Comparison of ENCODE assay signal across 21 mouse cellular contexts in the genomic region with DNA sequence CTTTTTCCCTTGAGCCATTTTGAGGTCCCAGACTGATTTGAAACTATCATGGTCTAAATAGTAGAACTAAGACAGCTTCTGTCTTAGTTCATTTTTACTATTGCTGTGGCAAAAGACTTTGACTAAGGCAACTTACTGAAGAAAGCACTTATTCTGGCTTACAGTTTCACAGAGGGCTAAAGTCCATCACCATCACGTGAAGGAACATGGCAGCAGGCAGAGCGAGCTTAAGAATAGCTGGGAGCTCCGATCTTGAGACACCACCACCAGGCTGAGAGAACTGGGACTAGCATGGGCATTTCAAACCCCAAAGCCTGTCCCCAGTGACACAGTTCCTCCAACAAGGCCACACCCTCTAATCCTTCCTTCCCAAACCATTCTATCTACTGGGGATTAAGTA. TPM values are rescaled to one million over a fixed set of nuclear protein-coding genes. Genes with fewer than 3 reads are reported as not detected.
DNase-seq lines count a peak whose midpoint lies in the region; ATAC-seq and TF ChIP-seq lines count a peak whose summit lies in the region.
"Had no signal": no experiment of that assay in that cellular context is flagged by ENCODE, and none has a peak within 500 bp of the region (broad histone marks: within the 10 kb centered on the region; RNA-seq: fewer than 3 reads in every experiment).

No protein-coding gene starts in this region.

- 66% methylated on average over 3 of the region's 3 CpGs for WGBS in kidney, adult 2 months
- 92% methylated on average over 3 of the region's 3 CpGs for WGBS in kidney, embryonic 16.5 days

- no peaks in the 10 kb centered on the region for H3K27me3 ChIP-seq in kidney, adult 2 months (replicated peaks; ENCODE audit: control insufficient read depth, insufficient read depth, low read length)
- no peaks in the 10 kb centered on the region for H3K27me3 ChIP-seq in kidney, embryonic 16.5 days (ENCODE audit: insufficient read depth, low read length)
- H3K27me3 ChIP-seq: embryonic facial prominence, embryonic 13.5 days; forebrain, embryonic 12.5 days; hindbrain, embryonic 12.5 days had no signal

- peaks cover 10% of the 10 kb centered on the region; the same call in 1 of the 2 replicates for H3K4me1 ChIP-seq in kidney, adult 2 months (ENCODE audit: control insufficient read depth, insufficient read depth, low read length)
- H3K4me1 ChIP-seq in kidney, embryonic 16.5 days (ENCODE audit: insufficient read depth, low read length) = peaks cover 17% of the 10 kb centered on the region
- H3K4me1 ChIP-seq in bone marrow macrophage, adult 2 months (ENCODE audit: control insufficient read depth, insufficient read depth, low read length) = peaks cover 43% of the 10 kb centered on the region

- no peak overlapping the region for H3K9ac ChIP-seq in kidney, embryonic 16.5 days (replicated peaks; ENCODE audit: low read length)
- H3K9ac ChIP-seq: embryonic facial prominence, embryonic 13.5 days; forebrain, embryonic 12.5 days; forebrain, postnatal 0 days; hindbrain, embryonic 12.5 days had no signal

- no peak overlapping the region for H3K4me3 ChIP-seq in kidney, adult 2 months (ENCODE audit: insufficient read depth, low read depth, low read length)
- H3K4me3 ChIP-seq in kidney, embryonic 16.5 days (ENCODE audit: low read length) = no peak overlapping the region
- no peak overlapping the region for H3K4me3 ChIP-seq in bone marrow macrophage, adult 2 months (ENCODE audit: insufficient read depth, low read length)
- H3K4me3 ChIP-seq: embryonic facial prominence, embryonic 13.5 days; forebrain, embryonic 12.5 days; gastrocnemius, adult 2 months; heart, embryonic 10.5 days; hindbrain, embryonic 12.5 days had no signal

- H3K36me3 ChIP-seq in kidney, adult 2 months (ENCODE audit: control insufficient read depth, insufficient read depth, low read length) = no peaks in the 10 kb centered on the region
- H3K36me3 ChIP-seq in kidney, embryonic 16.5 days (ENCODE audit: insufficient read depth, low read length) = peaks cover 11% of the 10 kb centered on the region; the same call in 1 of the 2 replicates

- 0 out of 2 replicates have a peak overlapping the region, but pooled peaks have one; percentile 47 for H3K27ac ChIP-seq in kidney, adult 2 months (ENCODE audit: insufficient read depth, low read depth, low read length)
- H3K27ac ChIP-seq in kidney, embryonic 16.5 days (ENCODE audit: low read length) = no peak overlapping the region
- H3K27ac ChIP-seq in bone marrow macrophage, adult 2 months (ENCODE audit: insufficient read depth, low read depth, low read length) = peak overlapping the region; percentile 19; the same call in 1 of the 2 replicates
- H3K27ac ChIP-seq: embryonic facial prominence, embryonic 13.5 days; forebrain, embryonic 12.5 days; gastrocnemius, adult 2 months; heart, embryonic 10.5 days; hindbrain, embryonic 12.5 days had no signal

- DNase-seq in kidney, adult 2 months = peak; percentile 87
- DNase-seq in kidney, adult 9 months = peak; percentile 85
- DNase-seq in kidney, postnatal 36 days = peak; percentile 75 to 82
- DNase-seq in frontal cortex, adult 2 months (ENCODE audit: extremely low spot score in 1 of 2, low spot score in 1 of 2) = no peak
- DNase-seq: adrenal gland, postnatal 10 days; cerebellum, adult 18-20 months; cerebellum, adult 9-11 months; cerebellum, postnatal 36 days; forebrain, postnatal 0 days; gastrocnemius, adult 2 months; gastrocnemius, postnatal 25 days; heart, postnatal 10 days; heart, postnatal 4 days had no signal

- H3K9me3 ChIP-seq in kidney, embryonic 16.5 days (ENCODE audit: low read length) = no peaks in the 10 kb centered on the region
- H3K9me3 ChIP-seq: embryonic facial prominence, embryonic 13.5 days; forebrain, embryonic 12.5 days; heart, embryonic 10.5 days; hindbrain, embryonic 12.5 days had no signal

- no peak overlapping the region for H3K4me2 ChIP-seq in kidney, embryonic 16.5 days (replicated peaks; ENCODE audit: low read depth, low read length)
- H3K4me2 ChIP-seq: embryonic facial prominence, embryonic 13.5 days; forebrain, embryonic 12.5 days; hindbrain, embryonic 12.5 days had no signal

- no peak for ATAC-seq in kidney, embryonic 16.5 days (ENCODE audit: low FRiP score, low TSS enrichment)
- no peak for ATAC-seq in cerebellum, adult (ENCODE audit: insufficient number of reproducible peaks, low FRiP score, low TSS enrichment)
- ATAC-seq: forebrain, postnatal 0 days; hindbrain, embryonic 16.5 days had no signal

- TF ChIP-seq POLR2A in kidney, adult 2 months (IDR thresholded peaks at IDR 0.05; ENCODE audit: low read depth, low read length) = no peak
- TF ChIP-seq POLR2A in bone marrow macrophage, adult 2 months (IDR thresholded peaks at IDR 0.05; ENCODE audit: borderline replicate concordance, low read depth, low read length) = no peak

- no peak for TF ChIP-seq CTCF in kidney, adult 2 months (conservative IDR thresholded peaks at IDR 0.05; ENCODE audit: insufficient read depth, insufficient read length, low read depth, low read length)
- no peak for TF ChIP-seq CTCF in bone marrow macrophage, adult 2 months (IDR thresholded peaks at IDR 0.05; ENCODE audit: low read depth, low read length)

RNA-seq across cellular contexts. Expression of gene Snap23, which starts 3.6 kb away (rescaled TPM):
- 12.6 and 19.0 TPM in 2 replicates for polyA plus RNA-seq in kidney, adult 2 months (2012; rRNA removed)
- 55.2 and 57.4 TPM in 2 replicates for polyA plus RNA-seq in kidney, embryonic 16.5 days (2015; fragmentation: Nextera tagmentation; extraction: Ambion mirVana)
- 248 and 266 TPM in 2 replicates for polyA plus RNA-seq in bone marrow macrophage, adult 2 months (2012; ENCODE audit: insufficient read depth, insufficient read length, missing spikeins)
- polyA plus RNA-seq in frontal cortex, adult 2 months (2012; rRNA removed) = 19.7 and 21.8 TPM in 2 replicates

RNA-seq across cellular contexts. Expression of gene Zfp106, which starts 7.4 kb away (rescaled TPM):
- 67.0 and 86.9 TPM in 2 replicates for polyA plus RNA-seq in kidney, adult 2 months (2012; rRNA removed)
- polyA plus RNA-seq in kidney, embryonic 16.5 days (2015; fragmentation: Nextera tagmentation; extraction: Ambion mirVana) = 45.5 and 50.7 TPM in 2 replicates
- 66.2 and 79.1 TPM in 2 replicates for polyA plus RNA-seq in bone marrow macrophage, adult 2 months (2012; ENCODE audit: insufficient read depth, insufficient read length, missing spikeins)
- 73.3 and 79.9 TPM in 2 replicates for polyA plus RNA-seq in frontal cortex, adult 2 months (2012; rRNA removed)

RNA-seq across cellular contexts. Expression of gene Haus2, which starts 38.1 kb away (rescaled TPM):
- polyA plus RNA-seq in kidney, adult 2 months (2012; rRNA removed) = 2.4 and 3.2 TPM in 2 replicates
- polyA plus RNA-seq in kidney, embryonic 16.5 days (2015; fragmentation: Nextera tagmentation; extraction: Ambion mirVana) = 21.1 and 25.1 TPM in 2 replicates
- 9.5 and 10.3 TPM in 2 replicates for polyA plus RNA-seq in bone marrow macrophage, adult 2 months (2012; ENCODE audit: insufficient read depth, insufficient read length, missing spikeins)
- polyA plus RNA-seq in frontal cortex, adult 2 months (2012; rRNA removed) = 14.9 and 17.1 TPM in 2 replicates

RNA-seq across cellular contexts. Expression of gene Lrrc57, which starts 38.2 kb away (rescaled TPM):
- polyA plus RNA-seq in kidney, adult 2 months (2012; rRNA removed) = 10.3 and 10.6 TPM in 2 replicates
- 23.1 and 24.8 TPM in 2 replicates for polyA plus RNA-seq in kidney, embryonic 16.5 days (2015; fragmentation: Nextera tagmentation; extraction: Ambion mirVana)
- 17.5 and 18.3 TPM in 2 replicates for polyA plus RNA-seq in bone marrow macrophage, adult 2 months (2012; ENCODE audit: insufficient read depth, insufficient read length, missing spikeins)
- 35.1 and 35.7 TPM in 2 replicates for polyA plus RNA-seq in frontal cortex, adult 2 months (2012; rRNA removed)

RNA-seq across cellular contexts. Expression of gene Stard9, which starts 57.8 kb away (rescaled TPM):
- 4.4 and 5.3 TPM in 2 replicates for polyA plus RNA-seq in kidney, adult 2 months (2012; rRNA removed)
- 4.5 and 5.0 TPM in 2 replicates for polyA plus RNA-seq in kidney, embryonic 16.5 days (2015; fragmentation: Nextera tagmentation; extraction: Ambion mirVana)
- polyA plus RNA-seq in bone marrow macrophage, adult 2 months (2012; ENCODE audit: insufficient read depth, insufficient read length, missing spikeins) = 71.4 and 75.3 TPM in 2 replicates
- 15.2 and 16.4 TPM in 2 replicates for polyA plus RNA-seq in frontal cortex, adult 2 months (2012; rRNA removed)

Comparison
In these comparisons a context has a peak if more than half of its experiments do, and no peak if none do; other contexts are left out.
1. DNase-seq: peak in kidney, adult 2 months (single experiment), kidney, adult 9 months (single experiment) and kidney, postnatal 36 days (2 of 2); none in frontal cortex, adult 2 months (0 of 2).